Mouse (Mus musculus) cerebellum, adult 11 months (tissue): Measurements from ENCODE around the gene Tmprss4.
A peak's percentile ranks its signal among the peaks of the same experiment; 100 is the strongest.

Experiments
- DNase-seq: peaks from one replicate; pipeline ENCODE4 v3.0.0; 2022

Gene Tmprss4

GRCm38 (mm10) chr9:45196125-45196830, 7.6 kb downstream of the Tmprss4 start:
- DNase-seq, result no peak

GRCm38 (mm10) chr9:45195468-45195867, 8.4 kb downstream of the Tmprss4 start:
- DNase-seq, result no peak

GRCm38 (mm10) chr9:45189661-45190174, 14.2 kb downstream of the Tmprss4 start:
- no peak for DNase-seq

GRCm38 (mm10) chr9:45188570-45189563, 15.0 kb downstream of the Tmprss4 start:
- no peak for DNase-seq

GRCm38 (mm10) chr9:45185250-45185649, 18.6 kb downstream of the Tmprss4 start:
- DNase-seq, result no peak

- peak; percentile 4 for DNase-seq
Measured at GRCm38 (mm10) chr9:45183266-45183665, 20.6 kb downstream of the Tmprss4 start.

- no peak for DNase-seq
Measured at GRCm38 (mm10) chr9:45182521-45182920, 21.4 kb downstream of the Tmprss4 start.

GRCm38 (mm10) chr9:45181770-45182169, 22.1 kb downstream of the Tmprss4 start, which contains the start of gene BC049352:
TSS of gene BC049352 (plus strand) at chr9:45182007.
- DNase-seq, result no peak

- DNase-seq, result no peak
Measured at GRCm38 (mm10) chr9:45179282-45179681, 24.6 kb downstream of the Tmprss4 start.

- no peak for DNase-seq
Measured at GRCm38 (mm10) chr9:45173475-45173874, 30.4 kb downstream of the Tmprss4 start.

GRCm38 (mm10) chr9:45171073-45171610, 32.8 kb downstream of the Tmprss4 start:
- no peak for DNase-seq

- DNase-seq, result no peak
Measured at GRCm38 (mm10) chr9:45170150-45170549, 33.7 kb downstream of the Tmprss4 start.

GRCm38 (mm10) chr9:45167903-45168302, 36.0 kb downstream of the Tmprss4 start:
- no peak for DNase-seq

- no peak for DNase-seq
Measured at GRCm38 (mm10) chr9:45153361-45153760, 50.5 kb downstream of the Tmprss4 start.

GRCm38 (mm10) chr9:45150933-45151332, 53.0 kb downstream of the Tmprss4 start:
- no peak for DNase-seq

- peak; percentile 71 for DNase-seq
Measured at GRCm38 (mm10) chr9:45146267-45146597, 57.7 kb downstream of the Tmprss4 start.

GRCm38 (mm10) chr9:45145533-45146266, 58.2 kb downstream of the Tmprss4 start:
- DNase-seq, result peak; percentile 37

- DNase-seq, result no peak
Measured at GRCm38 (mm10) chr9:45142686-45143085, 61.2 kb downstream of the Tmprss4 start.

- DNase-seq, result no peak
Measured at GRCm38 (mm10) chr9:45140945-45141344, 62.9 kb downstream of the Tmprss4 start.

- DNase-seq, result no peak
Measured at GRCm38 (mm10) chr9:45139082-45139481, 64.8 kb downstream of the Tmprss4 start.

- DNase-seq, result no peak
Measured at GRCm38 (mm10) chr9:45138191-45139032, 65.5 kb downstream of the Tmprss4 start, which contains the start of gene Scn4b. TSS of gene Scn4b (plus strand) at chr9:45138395.
